In the genomic region with DNA sequence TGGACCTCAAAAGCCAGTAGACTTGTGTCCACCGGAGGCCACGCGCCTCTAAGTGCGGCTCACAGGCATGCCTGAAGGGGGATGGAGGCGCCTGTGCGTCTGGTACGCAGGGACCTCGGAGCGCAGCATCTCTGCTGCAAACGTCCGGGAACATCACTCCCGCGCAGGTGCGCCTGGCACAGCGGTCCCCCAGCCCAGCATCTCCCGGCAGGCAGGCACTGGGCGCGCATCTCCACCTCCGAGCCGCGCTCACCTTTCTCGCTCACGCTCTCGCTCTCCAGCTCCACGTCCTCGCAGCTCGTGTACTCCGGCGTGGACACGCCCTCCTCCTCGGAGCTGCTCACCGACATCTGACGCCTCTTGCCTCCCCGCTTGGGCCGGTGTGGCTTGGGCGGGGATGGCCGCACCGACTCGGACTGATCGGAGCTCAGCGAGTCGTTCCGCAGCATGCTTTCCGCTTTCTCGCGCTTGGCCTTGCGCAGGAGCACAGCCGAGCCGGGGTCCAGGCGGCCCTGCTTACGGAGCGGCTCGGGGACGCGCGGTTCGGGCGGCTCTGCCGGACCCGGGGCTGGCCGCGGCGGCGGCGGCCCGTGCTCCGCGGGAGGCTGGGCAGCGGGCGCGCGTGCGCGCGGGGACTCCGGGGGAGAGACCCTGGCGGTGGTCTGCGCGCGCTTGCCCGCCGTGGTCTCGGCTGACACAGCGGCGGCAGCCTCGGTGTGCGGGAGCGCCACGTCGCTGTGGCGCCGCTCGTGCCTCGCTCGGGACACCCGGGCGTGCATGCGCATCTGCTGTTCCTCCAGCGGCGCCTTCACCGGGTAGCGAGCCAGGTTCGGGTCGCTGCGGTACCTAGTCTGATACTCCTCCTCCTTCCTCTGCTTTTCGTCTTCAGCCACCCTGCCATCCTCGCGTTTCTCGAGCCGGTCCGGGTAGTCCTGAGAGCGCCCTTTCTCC, we compare ENCODE assay signal across 7 mouse cellular contexts.
A peak's percentile ranks its signal among the peaks of the same experiment; 100 is the strongest.
DNase-seq lines count a peak whose midpoint lies in the region; ATAC-seq lines count a peak whose summit lies in the region.

No protein-coding gene starts in this region.

- H3K9me3 ChIP-seq in lung, embryonic 15.5 days = no peaks in the 10 kb centered on the region
- H3K9me3 ChIP-seq in midbrain, embryonic 14.5 days (ENCODE audit: control insufficient read depth, low read length) = no peaks in the 10 kb centered on the region

- no peaks in the 10 kb centered on the region for H3K36me3 ChIP-seq in lung, embryonic 15.5 days
- no peaks in the 10 kb centered on the region for H3K36me3 ChIP-seq in midbrain, embryonic 14.5 days (ENCODE audit: control insufficient read depth, insufficient read depth, low read length)

- peak overlapping the region; percentile 42 for H3K9ac ChIP-seq in lung, embryonic 15.5 days
- H3K9ac ChIP-seq in midbrain, embryonic 14.5 days (replicated peaks; ENCODE audit: low read length) = peak overlapping the region; percentile 65

- peaks cover 37% of the 10 kb centered on the region for H3K27me3 ChIP-seq in lung, embryonic 15.5 days
- no peaks in the 10 kb centered on the region for H3K27me3 ChIP-seq in midbrain, embryonic 14.5 days (ENCODE audit: control insufficient read depth, insufficient read depth, low read length)

- DNase-seq in lung, postnatal 14 days = no peak
- DNase-seq in cerebellum, postnatal 14 days = peak; percentile 63 to 70
- DNase-seq in left cerebral cortex, adult 8-10 months (ENCODE audit: low spot score in 2 of 2) = peak; percentile 29 to 40
- peak; percentile 85 for DNase-seq in midbrain, embryonic 14.5 days
- DNase-seq in yolk sac, embryonic 10.5 days (ENCODE audit: low spot score) = peak; percentile 44

- no peak overlapping the region for H3K27ac ChIP-seq in lung, embryonic 15.5 days
- peak overlapping the region; percentile 85 for H3K27ac ChIP-seq in midbrain, embryonic 14.5 days (replicated peaks; ENCODE audit: low read depth, low read length)

- ATAC-seq in lung, embryonic 15.5 days (ENCODE audit: borderline replicate concordance, extremely low read depth, low FRiP score, low TSS enrichment) = peak; percentile 85
- ATAC-seq in frontal cortex, adult (ENCODE audit: low TSS enrichment) = peak; percentile 68
- ATAC-seq in midbrain, embryonic 14.5 days (ENCODE audit: low FRiP score, low TSS enrichment) = peak; percentile 87

- peak overlapping the region; percentile 99 for H3K4me2 ChIP-seq in lung, embryonic 15.5 days
- peak overlapping the region; percentile 84 for H3K4me2 ChIP-seq in midbrain, embryonic 14.5 days (ENCODE audit: low read length)

- WGBS in lung, embryonic 15.5 days = under 1% methylated on average over 111 of the region's 112 CpGs
- WGBS in midbrain, embryonic 14.5 days = under 1% methylated on average over 112 of the region's 112 CpGs

- H3K4me3 ChIP-seq in lung, embryonic 15.5 days = peak overlapping the region; percentile 64
- peak overlapping the region; percentile 64 for H3K4me3 ChIP-seq in midbrain, embryonic 14.5 days (replicated peaks; ENCODE audit: low read depth, low read length)

- H3K4me1 ChIP-seq in lung, embryonic 15.5 days = peaks cover 3% of the 10 kb centered on the region; the same call in 1 of the 2 replicates
- H3K4me1 ChIP-seq in midbrain, embryonic 14.5 days (ENCODE audit: control insufficient read depth, insufficient read depth, low read length) = no peaks in the 10 kb centered on the region
